Mouse (Mus musculus): ENCODE measurements around the gene Wnt3a. TPM values are rescaled to one million over a fixed set of nuclear protein-coding genes. Genes with fewer than 3 reads are reported as not detected.

Wnt3a gene
- polyA plus RNA-seq, 1 experiment from 2014 or later = 8.0 TPM

DNA sequence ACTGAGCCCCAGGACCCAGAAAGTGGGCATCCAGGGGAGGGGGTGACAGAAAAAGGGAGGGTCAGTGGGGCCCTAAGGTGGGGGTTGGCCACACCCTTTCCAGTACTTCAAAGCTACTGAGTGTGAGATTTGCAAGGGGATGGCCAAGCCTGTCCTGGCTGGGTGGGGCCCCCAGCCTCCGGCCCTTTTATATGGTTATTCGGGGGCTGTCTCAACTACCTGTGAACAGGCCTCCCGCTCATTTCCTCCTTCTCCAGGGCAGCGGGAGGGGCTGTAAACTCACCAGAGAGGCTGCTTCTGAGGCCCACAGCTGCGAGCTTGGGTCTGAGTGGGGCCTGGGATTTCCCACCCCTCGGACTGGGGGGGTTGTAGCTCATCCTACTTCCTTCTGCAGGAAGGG is 46.7 kb downstream of the Wnt3a start:
- Histone ChIP-seq H3K27ac (no peak overlapping the region), H3K4me2 (replicated peaks) (no peak overlapping the region), H3K9ac (no peak overlapping the region), H3K36me3 (no peaks in the 10 kb centered on the region), H3K4me1 (peaks cover 10% of the 10 kb centered on the region), H3K27me3 (peaks cover 35% of the 10 kb centered on the region), H3K4me3 (no peak overlapping the region), H3K9me3 (replicated peaks) (no peaks in the 10 kb centered on the region)
- WGBS = 27% methylated on average over 6 of the region's 6 CpGs
- ATAC-seq (ENCODE audit: low FRiP score) = no peak

DNA sequence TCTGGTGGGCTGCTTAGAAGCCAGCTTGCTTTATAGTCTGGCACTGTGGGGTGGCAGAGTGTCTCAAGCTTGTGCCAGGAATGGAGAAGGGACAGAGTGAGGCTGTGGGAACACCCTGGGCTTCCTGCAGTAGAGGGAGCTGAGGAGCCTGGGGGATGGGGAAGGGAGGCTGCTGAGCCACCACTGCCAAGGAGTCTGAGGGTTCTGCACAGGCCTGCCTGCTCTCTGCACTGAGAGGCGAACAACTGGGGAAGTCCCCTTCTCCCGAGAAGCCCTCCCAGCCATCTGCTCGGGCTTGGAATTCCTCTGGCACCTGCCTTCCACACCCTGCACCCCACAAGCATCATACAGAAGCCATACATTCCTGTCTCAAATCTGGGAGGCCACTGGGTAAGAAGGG is 48.7 kb downstream of the Wnt3a start:
- H3K9me3 ChIP-seq (replicated peaks) = no peaks in the 10 kb centered on the region
- no peaks in the 10 kb centered on the region for H3K36me3 ChIP-seq
- no peak overlapping the region for H3K4me2 ChIP-seq (replicated peaks)
- H3K4me3 ChIP-seq = no peak overlapping the region
- peaks cover 39% of the 10 kb centered on the region for H3K27me3 ChIP-seq
- ATAC-seq (ENCODE audit: low FRiP score) = no peak
- H3K27ac ChIP-seq = no peak overlapping the region
- H3K9ac ChIP-seq = no peak overlapping the region
- WGBS = 52% methylated on average over 3 of the region's 3 CpGs
- peaks cover 16% of the 10 kb centered on the region for H3K4me1 ChIP-seq

DNA sequence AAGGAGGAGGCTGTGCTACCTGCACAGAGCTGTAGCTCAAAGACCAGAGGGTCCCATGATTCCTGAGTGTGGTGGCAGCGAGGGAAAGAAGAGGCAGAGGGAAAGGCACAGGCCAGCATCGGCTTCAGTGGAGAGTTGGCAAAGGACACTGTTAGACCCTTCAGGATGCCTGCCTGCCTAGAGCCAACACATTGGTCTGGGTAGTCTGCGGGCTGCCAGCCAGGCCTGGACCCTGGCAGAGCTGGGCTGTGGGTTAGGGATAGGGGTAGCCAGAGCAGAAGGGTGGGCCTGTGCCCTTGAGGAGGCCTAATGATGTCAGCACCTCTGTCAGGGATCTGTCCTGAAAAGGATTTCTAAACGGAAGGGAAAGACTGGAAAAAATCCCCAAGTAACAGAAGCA is 50.8 kb downstream of the Wnt3a start:
- Histone ChIP-seq H3K36me3 (no peaks in the 10 kb centered on the region), H3K9ac (no peak overlapping the region), H3K27me3 (peaks cover 37% of the 10 kb centered on the region), H3K27ac (no peak overlapping the region), H3K4me2 (replicated peaks) (no peak overlapping the region), H3K4me1 (peaks cover 16% of the 10 kb centered on the region), H3K9me3 (replicated peaks) (no peaks in the 10 kb centered on the region), H3K4me3 (no peak overlapping the region)
- WGBS = 78% methylated on average over 4 of the region's 4 CpGs
- ATAC-seq (ENCODE audit: low FRiP score) = no peak

DNA sequence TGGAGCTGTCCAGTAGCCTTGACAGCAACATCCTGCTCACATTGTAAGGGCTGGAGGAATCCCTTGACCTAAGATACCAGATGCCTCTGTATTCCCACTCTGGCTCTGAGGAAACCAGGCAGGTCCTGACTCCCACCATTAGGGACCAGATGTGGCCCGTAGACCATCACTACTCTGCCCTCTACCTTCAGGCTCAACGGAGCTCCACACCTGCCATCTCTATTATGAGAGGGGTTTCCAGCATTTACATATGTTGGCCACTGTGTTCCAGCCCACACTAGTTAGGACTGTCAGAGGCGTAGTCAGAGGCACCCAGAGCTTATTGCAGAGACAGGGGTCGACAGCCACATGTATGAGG is 51.1 kb downstream of the Wnt3a start:
- WGBS = 50% methylated on average over 4 of the region's 4 CpGs
- Histone ChIP-seq H3K9me3 (replicated peaks) (no peaks in the 10 kb centered on the region), H3K36me3 (no peaks in the 10 kb centered on the region), H3K4me1 (peaks cover 16% of the 10 kb centered on the region), H3K27ac (no peak overlapping the region), H3K27me3 (peaks cover 37% of the 10 kb centered on the region), H3K4me3 (no peak overlapping the region), H3K9ac (no peak overlapping the region), H3K4me2 (replicated peaks) (no peak overlapping the region)
- ATAC-seq (ENCODE audit: low FRiP score) = peak; percentile 22; the same call in 1 of the 2 replicates

DNA sequence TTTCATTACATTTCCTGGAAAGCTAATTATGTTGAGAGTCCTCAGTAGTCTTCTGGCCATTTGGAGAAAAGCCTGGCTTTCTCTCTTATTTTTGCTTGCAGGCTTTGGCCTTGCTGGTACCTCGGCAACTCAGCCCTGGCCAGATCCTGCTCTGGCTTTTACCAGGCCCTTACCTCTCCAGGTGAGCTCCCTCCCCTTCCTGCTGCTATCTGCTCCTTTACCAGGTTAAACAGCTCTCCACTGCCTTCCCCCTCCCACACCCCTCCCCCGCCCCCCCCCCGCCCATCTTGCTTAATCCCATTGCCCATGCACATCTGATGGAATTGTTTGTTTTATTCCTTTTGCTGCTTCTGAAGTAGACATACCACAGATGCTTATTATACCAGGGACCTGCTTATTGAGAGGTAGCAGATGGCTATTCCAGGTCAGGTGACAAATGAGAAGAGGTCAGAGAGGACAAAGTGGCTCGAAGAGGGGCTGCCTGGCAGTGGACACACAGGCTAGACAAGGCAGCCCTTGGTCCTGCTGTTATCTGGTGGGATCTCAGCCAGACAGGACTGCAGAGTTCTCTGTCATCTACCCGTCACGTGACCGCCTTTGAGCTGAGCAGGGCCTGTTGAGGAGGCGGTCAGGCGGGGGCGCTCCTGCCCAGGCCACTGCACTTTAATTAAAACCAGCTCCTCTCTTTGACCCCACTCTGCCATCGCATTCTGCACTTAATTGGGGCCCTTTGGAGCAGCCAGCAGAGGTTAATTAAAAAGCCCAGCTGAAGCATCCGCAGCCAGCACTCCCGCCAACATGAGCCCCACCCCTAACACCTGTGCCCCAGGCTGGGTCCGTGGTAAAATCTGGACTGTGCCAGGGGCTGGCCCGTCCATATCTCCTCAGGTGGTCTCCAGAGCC is 51.8 kb downstream of the Wnt3a start:
- Histone ChIP-seq H3K4me1 (peaks cover 16% of the 10 kb centered on the region), H3K9ac (no peak overlapping the region), H3K27me3 (peaks cover 32% of the 10 kb centered on the region), H3K9me3 (replicated peaks) (no peaks in the 10 kb centered on the region), H3K36me3 (no peaks in the 10 kb centered on the region), H3K4me2 (replicated peaks) (no peak overlapping the region), H3K27ac (no peak overlapping the region), H3K4me3 (no peak overlapping the region)
- WGBS = 5% methylated on average over 13 of the region's 15 CpGs
- peak; percentile 84 for ATAC-seq (ENCODE audit: low FRiP score)

DNA sequence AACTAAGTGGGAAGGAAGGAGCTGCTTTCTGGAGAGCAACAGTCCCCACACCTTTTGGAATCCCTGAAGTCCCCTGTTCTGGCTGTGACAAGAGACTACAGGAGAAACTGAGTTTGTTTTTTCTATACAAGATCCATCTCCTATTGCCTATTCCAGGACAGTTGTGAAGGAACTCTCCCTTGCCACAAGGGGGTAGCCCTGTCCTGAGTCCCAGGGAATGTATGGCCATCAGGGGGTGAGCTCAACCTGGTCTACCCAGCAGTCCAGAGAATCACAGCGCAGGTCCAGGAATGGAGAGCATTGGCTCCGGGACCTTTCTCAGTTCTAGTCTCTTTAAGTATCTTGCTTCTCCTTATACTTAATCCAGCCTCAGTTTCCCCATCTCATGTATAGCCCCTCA is 57.8 kb downstream of the Wnt3a start:
- H3K9me3 ChIP-seq (replicated peaks) = no peaks in the 10 kb centered on the region
- H3K27me3 ChIP-seq = peaks cover 3% of the 10 kb centered on the region; the same call in 1 of the 2 replicates
- no peak overlapping the region for H3K4me2 ChIP-seq (replicated peaks)
- H3K9ac ChIP-seq = no peak overlapping the region
- WGBS = 56% methylated on average over 2 of the region's 2 CpGs
- H3K27ac ChIP-seq = no peak overlapping the region
- H3K36me3 ChIP-seq = no peaks in the 10 kb centered on the region
- no peak for ATAC-seq (ENCODE audit: low FRiP score)
- H3K4me3 ChIP-seq = no peak overlapping the region
- peaks cover 5% of the 10 kb centered on the region for H3K4me1 ChIP-seq

DNA sequence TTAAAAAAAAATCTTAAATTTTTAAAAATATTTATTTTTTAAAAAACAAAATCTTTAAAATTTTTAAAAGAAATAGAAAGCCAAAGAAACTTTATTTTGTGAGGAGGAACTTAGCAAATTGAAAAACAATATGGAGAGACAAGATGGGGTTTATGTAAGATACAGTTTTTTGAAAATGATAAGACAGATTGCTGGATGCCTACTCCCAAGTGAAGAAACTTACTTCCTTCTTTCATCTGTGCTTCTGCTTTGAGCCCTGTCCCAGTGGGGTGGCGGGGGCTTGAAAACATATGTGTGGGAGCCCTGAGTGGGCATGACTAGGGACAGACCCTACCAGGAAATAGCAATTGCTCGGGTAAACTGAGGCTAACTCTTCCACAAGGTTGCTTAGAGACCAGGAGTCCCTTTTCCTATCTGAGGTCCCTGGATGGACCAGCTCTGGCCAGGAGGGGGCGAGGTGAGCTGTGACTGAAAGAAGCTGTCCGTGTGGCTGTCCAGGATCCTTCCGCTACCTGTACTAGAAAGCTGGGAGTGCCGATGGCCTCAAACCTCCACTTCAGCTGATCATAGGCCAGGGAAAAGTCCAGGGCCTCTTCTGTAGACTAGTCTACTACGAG is 60.3 kb downstream of the Wnt3a start:
- H3K9me3 ChIP-seq (replicated peaks) = no peaks in the 10 kb centered on the region
- no peak overlapping the region for H3K9ac ChIP-seq
- no peak overlapping the region for H3K27ac ChIP-seq
- H3K4me2 ChIP-seq (replicated peaks) = no peak overlapping the region
- H3K36me3 ChIP-seq = no peaks in the 10 kb centered on the region
- no peak overlapping the region for H3K4me3 ChIP-seq
- WGBS = 17% methylated on average over 7 of the region's 7 CpGs
- no peak for ATAC-seq (ENCODE audit: low FRiP score)
- H3K4me1 ChIP-seq = peaks cover 25% of the 10 kb centered on the region
- no peaks in the 10 kb centered on the region for H3K27me3 ChIP-seq

DNA sequence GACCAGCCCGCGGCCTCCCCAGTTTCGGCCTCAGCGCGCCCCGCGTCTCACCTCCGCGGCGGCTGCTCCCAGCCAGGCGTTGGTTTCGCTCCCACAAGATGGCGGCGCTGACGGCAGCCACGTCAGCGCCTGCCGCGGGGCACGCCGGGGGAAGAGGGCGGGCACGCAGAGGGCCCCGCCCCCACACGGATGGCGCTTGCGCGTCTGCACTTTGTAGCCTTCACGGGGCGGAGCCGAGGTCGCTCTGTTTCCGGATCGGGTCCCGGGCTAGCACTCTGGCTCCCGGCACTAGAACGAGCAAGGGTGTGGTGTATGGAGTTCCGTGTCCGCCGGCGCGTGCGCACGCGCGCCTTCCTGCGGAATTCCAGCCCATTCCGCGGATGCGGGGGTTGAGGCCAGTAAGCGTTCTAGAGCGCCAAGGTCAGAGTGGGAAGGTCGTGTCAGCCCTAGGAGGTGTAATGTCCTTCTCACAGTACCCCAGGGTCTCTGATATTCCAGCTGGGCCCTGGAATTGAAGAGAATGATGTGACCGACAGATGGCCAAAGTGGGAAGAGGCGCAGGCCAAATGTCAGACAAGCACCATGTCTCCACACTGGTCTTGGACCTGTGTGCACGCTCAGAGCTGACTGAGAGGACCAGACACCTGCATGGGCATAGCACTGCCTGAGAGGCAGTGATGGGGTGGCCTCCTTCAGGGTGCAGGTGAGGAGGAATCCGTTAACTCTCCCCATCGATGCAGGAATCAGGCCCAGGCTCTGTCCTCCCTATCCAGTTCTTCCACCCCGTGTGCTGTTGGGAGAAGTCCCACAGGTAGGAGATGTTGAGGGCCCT is 62.2 kb downstream of the Wnt3a start, which contains the start of gene Arf1:
Arf1 (minus strand) TSS at position 149 of the 832 bp plus-strand sequence.
- peak; percentile 94 for ATAC-seq (ENCODE audit: low FRiP score)
- WGBS = 4% methylated on average over 59 of the region's 59 CpGs
- H3K27me3 ChIP-seq = no peaks in the 10 kb centered on the region
- peak within 1 kb of the TSS; percentile 96 for H3K27ac ChIP-seq
- H3K4me1 ChIP-seq = peaks cover 33% of the 10 kb centered on the region
- H3K4me3 ChIP-seq = peak within 1 kb of the TSS; percentile 98
- peak within 1 kb of the TSS; percentile 96 for H3K4me2 ChIP-seq (replicated peaks)
- H3K9ac ChIP-seq = peak within 1 kb of the TSS; percentile 99
- H3K36me3 ChIP-seq = peaks cover 4% of the 10 kb centered on the region; the same call in 1 of the 2 replicates
- H3K9me3 ChIP-seq (replicated peaks) = no peaks in the 10 kb centered on the region

DNA sequence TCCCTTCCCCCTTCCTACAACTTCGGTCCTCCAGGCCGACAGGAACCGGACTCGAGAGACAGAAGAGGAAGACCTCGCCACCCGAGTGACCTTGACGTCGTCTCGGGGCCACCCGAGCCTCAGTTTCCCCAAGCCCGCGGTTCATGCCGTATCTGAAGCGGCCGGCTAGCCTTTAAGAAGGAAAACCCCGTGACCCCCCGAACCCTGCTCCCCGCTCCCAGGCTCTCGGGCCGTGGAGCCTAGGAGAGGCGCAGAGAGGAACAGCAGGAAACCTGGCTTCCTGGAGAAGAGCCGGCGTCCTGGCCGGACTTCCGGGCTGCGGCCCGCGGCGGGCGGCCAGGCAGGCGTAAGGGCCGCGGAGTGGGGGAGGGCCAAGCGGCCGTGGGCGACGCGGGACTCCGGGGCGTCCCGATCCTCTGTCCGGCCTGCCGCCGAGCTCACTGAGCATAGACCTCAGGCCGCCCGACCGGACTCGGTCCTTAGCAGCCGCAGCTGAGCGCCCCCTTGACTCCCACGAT is 62.9 kb downstream of the Wnt3a start:
- Histone ChIP-seq H3K9ac (peak overlapping the region; percentile 99), H3K4me3 (peak overlapping the region; percentile 98), H3K27ac (peak overlapping the region; percentile 96), H3K4me1 (peaks cover 33% of the 10 kb centered on the region), H3K36me3 (peaks cover 5% of the 10 kb centered on the region; the same call in 1 of the 2 replicates), H3K4me2 (replicated peaks) (peak overlapping the region; percentile 96), H3K27me3 (no peaks in the 10 kb centered on the region), H3K9me3 (replicated peaks) (no peaks in the 10 kb centered on the region)
- ATAC-seq (ENCODE audit: low FRiP score) = peak; percentile 80
- WGBS = under 1% methylated on average over 50 of the region's 51 CpGs

DNA sequence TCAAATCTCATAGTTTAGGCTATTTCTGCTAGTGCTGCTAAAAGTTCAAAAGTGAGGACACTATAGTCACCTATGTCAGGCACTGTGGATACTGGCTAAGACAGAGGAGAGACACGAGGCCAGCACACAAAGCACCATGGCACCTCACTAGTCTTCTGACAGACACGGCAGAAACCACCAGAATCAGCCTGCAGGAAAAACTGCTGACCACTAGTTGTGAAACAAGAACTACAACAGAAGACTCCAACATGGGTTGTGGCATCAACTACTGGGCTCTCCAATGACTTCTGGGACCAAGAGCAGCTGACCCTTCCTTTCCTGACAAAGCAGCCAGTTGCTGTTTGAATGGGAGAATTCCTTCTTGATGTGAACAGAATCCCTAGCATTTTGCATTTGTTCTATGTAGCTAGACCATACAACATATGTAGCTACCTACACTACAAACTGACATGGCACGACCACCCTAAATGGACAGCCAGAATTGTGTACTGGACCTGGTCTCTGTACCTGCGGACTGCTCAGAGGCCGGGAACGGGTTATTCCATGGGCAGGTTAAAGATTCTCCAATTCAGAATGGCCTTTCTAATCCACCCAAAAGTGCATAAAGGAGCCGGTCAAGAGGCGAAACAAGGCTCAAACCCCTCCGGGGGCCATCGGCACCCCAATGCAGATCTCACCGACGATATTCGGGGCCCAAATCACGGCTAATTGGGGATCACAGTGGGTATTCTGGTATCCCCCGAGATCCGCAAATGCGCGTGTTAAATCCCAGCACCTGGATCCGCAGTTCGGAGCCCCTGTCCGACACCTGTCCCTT is 63.6 kb downstream of the Wnt3a start:
- Histone ChIP-seq H3K4me3 (peak overlapping the region; percentile 98), H3K4me1 (peaks cover 33% of the 10 kb centered on the region), H3K27ac (peak overlapping the region; percentile 96), H3K9me3 (replicated peaks) (no peaks in the 10 kb centered on the region), H3K9ac (peak overlapping the region; percentile 99), H3K36me3 (peaks cover 5% of the 10 kb centered on the region; the same call in 1 of the 2 replicates), H3K27me3 (no peaks in the 10 kb centered on the region), H3K4me2 (replicated peaks) (peak overlapping the region; percentile 96)
- no peak for ATAC-seq (ENCODE audit: low FRiP score)
- WGBS = 5% methylated on average over 21 of the region's 21 CpGs

DNA sequence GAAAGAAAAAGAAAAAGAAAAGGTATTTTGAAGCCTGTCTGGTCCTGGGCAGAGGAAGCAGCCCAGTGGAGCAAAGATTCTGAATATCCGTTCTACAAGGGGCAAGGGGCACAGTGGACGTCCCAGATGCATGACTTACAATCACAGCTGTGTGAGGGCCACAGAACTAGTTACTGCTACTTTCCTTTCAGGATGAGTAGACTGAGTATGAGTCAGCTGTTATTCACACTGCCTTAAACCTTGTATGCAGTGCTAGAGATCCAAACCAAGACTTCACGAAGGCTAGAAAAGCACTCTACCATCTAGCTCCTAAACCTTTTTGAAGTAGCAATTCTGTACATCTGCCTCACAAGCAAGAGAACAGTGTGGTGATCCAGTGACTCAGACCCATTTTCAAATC is 64.3 kb downstream of the Wnt3a start:
- Histone ChIP-seq H3K27me3 (no peaks in the 10 kb centered on the region), H3K9ac (peak overlapping the region; percentile 99), H3K4me1 (peaks cover 38% of the 10 kb centered on the region), H3K27ac (peak overlapping the region; percentile 8; the same call in 1 of the 2 replicates), H3K4me2 (replicated peaks) (peak overlapping the region; percentile 96), H3K36me3 (peaks cover 5% of the 10 kb centered on the region; the same call in 1 of the 2 replicates), H3K4me3 (peak overlapping the region; percentile 98), H3K9me3 (replicated peaks) (no peaks in the 10 kb centered on the region)
- 69% methylated on average over 3 of the region's 3 CpGs for WGBS
- no peak for ATAC-seq (ENCODE audit: low FRiP score)
